Mouse (Mus musculus): Measurements from ENCODE around the gene Gm49325.

GRCm38 (mm10) chr10:77616926-77617325 is 10.9 kb downstream of the Gm49325 start:
- TF ChIP-seq EP300 (IDR thresholded peaks at IDR 0.05) (no peak), CTCF (IDR thresholded peaks at IDR 0.05) (no peak)

All from lung, postnatal 0 days (tissue).